7 mouse cellular contexts compared by ENCODE assay signal in genomic region chr7:142060185-142060930, GRCm38 (mm10). TPM values are rescaled to one million over a fixed set of nuclear protein-coding genes. Genes with fewer than 3 reads are reported as not detected.
DNase-seq lines count a peak whose midpoint lies in the region; ATAC-seq lines count a peak whose summit lies in the region.

No protein-coding gene starts in this region.

- peak overlapping the region; percentile 79 for H3K4me3 ChIP-seq in lung, embryonic 15.5 days
- peak overlapping the region; percentile 97 for H3K4me3 ChIP-seq in forebrain, embryonic 14.5 days (ENCODE audit: low read depth, low read length)
- H3K4me3 ChIP-seq in liver, embryonic 11.5 days (ENCODE audit: low read depth, low read length) = peak overlapping the region; percentile 87
- peak overlapping the region; percentile 94 for H3K4me3 ChIP-seq in neural tube, embryonic 14.5 days (ENCODE audit: low read depth, low read length)

- ATAC-seq in lung, embryonic 15.5 days (ENCODE audit: borderline replicate concordance, extremely low read depth, low FRiP score, low TSS enrichment) = peak; percentile 43
- peak; percentile 38; the same call in 1 of the 2 replicates for ATAC-seq in forebrain, embryonic 14.5 days
- ATAC-seq in liver, embryonic 11.5 days (replicated peaks; ENCODE audit: low FRiP score) = peak; percentile 33
- peak; percentile 52 for ATAC-seq in neural tube, embryonic 14.5 days (ENCODE audit: low read depth)

- under 1% methylated on average over 66 of the region's 66 CpGs for WGBS in lung, embryonic 15.5 days
- 1% methylated on average over 61 of the region's 66 CpGs for WGBS in forebrain, embryonic 14.5 days
- under 1% methylated on average over 66 of the region's 66 CpGs for WGBS in liver, embryonic 11.5 days
- WGBS in neural tube, embryonic 14.5 days = 1% methylated on average over 63 of the region's 66 CpGs

- no peak for DNase-seq in lung, postnatal 25 days (ENCODE audit: low spot score)
- DNase-seq in ZHBTc4 (ENCODE audit: low read depth, low spot score) = peak; percentile 37
- DNase-seq in forebrain, embryonic 14.5 days (ENCODE audit: low spot score) = no peak
- DNase-seq in liver, embryonic 11.5 days (ENCODE audit: low spot score) = no peak
- no peak for DNase-seq in cerebellum, adult 18-20 months

- no peaks in the 10 kb centered on the region; the same call in 1 of the 2 replicates for H3K27me3 ChIP-seq in lung, embryonic 15.5 days
- H3K27me3 ChIP-seq in forebrain, embryonic 14.5 days (replicated peaks; ENCODE audit: control insufficient read depth, insufficient read depth, low read length) = no peaks in the 10 kb centered on the region
- no peaks in the 10 kb centered on the region for H3K27me3 ChIP-seq in liver, embryonic 11.5 days (replicated peaks; ENCODE audit: control insufficient read depth, insufficient read depth, low read length)
- no peaks in the 10 kb centered on the region for H3K27me3 ChIP-seq in neural tube, embryonic 14.5 days (ENCODE audit: control insufficient read depth, insufficient read depth, low read length)

- H3K4me1 ChIP-seq in lung, embryonic 15.5 days = peaks cover 23% of the 10 kb centered on the region
- H3K4me1 ChIP-seq in forebrain, embryonic 14.5 days (ENCODE audit: control insufficient read depth, insufficient read depth, low read length) = peaks cover 13% of the 10 kb centered on the region
- peaks cover 21% of the 10 kb centered on the region for H3K4me1 ChIP-seq in liver, embryonic 11.5 days (replicated peaks; ENCODE audit: control insufficient read depth, insufficient read depth, low read length)
- peaks cover 14% of the 10 kb centered on the region for H3K4me1 ChIP-seq in neural tube, embryonic 14.5 days (ENCODE audit: control insufficient read depth, insufficient read depth, low read length)

- no peaks in the 10 kb centered on the region for H3K9me3 ChIP-seq in lung, embryonic 15.5 days
- no peaks in the 10 kb centered on the region for H3K9me3 ChIP-seq in forebrain, embryonic 14.5 days (replicated peaks; ENCODE audit: control insufficient read depth, low read length)
- H3K9me3 ChIP-seq in liver, embryonic 11.5 days (ENCODE audit: control insufficient read depth, low read length) = no peaks in the 10 kb centered on the region
- H3K9me3 ChIP-seq in neural tube, embryonic 14.5 days (ENCODE audit: control insufficient read depth, low read length) = no peaks in the 10 kb centered on the region

- peak overlapping the region; percentile 92 for H3K9ac ChIP-seq in lung, embryonic 15.5 days
- H3K9ac ChIP-seq in forebrain, embryonic 14.5 days (ENCODE audit: low read length) = peak overlapping the region; percentile 87
- peak overlapping the region; percentile 90 for H3K9ac ChIP-seq in liver, embryonic 11.5 days (ENCODE audit: low read depth, low read length)
- peak overlapping the region; percentile 86 for H3K9ac ChIP-seq in neural tube, embryonic 14.5 days (replicated peaks; ENCODE audit: low read depth, low read length)

- 0 out of 2 replicates have a peak, but pooled peaks cover 5% of the 10 kb centered on the region for H3K36me3 ChIP-seq in lung, embryonic 15.5 days
- H3K36me3 ChIP-seq in forebrain, embryonic 14.5 days (ENCODE audit: control insufficient read depth, insufficient read depth, low read length) = peaks cover under 1% of the 10 kb centered on the region; the same call in 1 of the 2 replicates
- peaks cover 2% of the 10 kb centered on the region; the same call in 1 of the 2 replicates for H3K36me3 ChIP-seq in liver, embryonic 11.5 days (ENCODE audit: control insufficient read depth, insufficient read depth, low read length)
- H3K36me3 ChIP-seq in neural tube, embryonic 14.5 days (ENCODE audit: control insufficient read depth, insufficient read depth, low read length) = no peaks in the 10 kb centered on the region

- H3K27ac ChIP-seq in lung, embryonic 15.5 days = peak overlapping the region; percentile 70
- peak overlapping the region; percentile 48; the same call in 1 of the 2 replicates for H3K27ac ChIP-seq in forebrain, embryonic 14.5 days (ENCODE audit: low read depth, low read length)
- peak overlapping the region; percentile 65 for H3K27ac ChIP-seq in liver, embryonic 11.5 days (ENCODE audit: low read depth, low read length)
- peak overlapping the region; percentile 63 for H3K27ac ChIP-seq in neural tube, embryonic 14.5 days (ENCODE audit: low read depth, low read length)

- H3K4me2 ChIP-seq in lung, embryonic 15.5 days = peak overlapping the region; percentile 76
- peak overlapping the region; percentile 96 for H3K4me2 ChIP-seq in forebrain, embryonic 14.5 days (ENCODE audit: low read length)
- peak overlapping the region; percentile 90 for H3K4me2 ChIP-seq in liver, embryonic 11.5 days
- H3K4me2 ChIP-seq in neural tube, embryonic 14.5 days (ENCODE audit: low read depth, low read length) = peak overlapping the region; percentile 96

RNA-seq across cellular contexts. Expression of gene Mob2, which starts 0.5 kb away (rescaled TPM):
- polyA plus RNA-seq in lung, embryonic 15.5 days (2015; fragmentation: Nextera tagmentation; extraction: Ambion mirVana) = 74.7 and 80.1 TPM in 2 replicates
- 53.6 and 57.9 TPM in 2 replicates for polyA plus RNA-seq in forebrain, embryonic 14.5 days (2014; fragmentation: Nextera tagmentation; extraction: Ambion mirVana)
- 63.1 and 67.1 TPM in 2 replicates for polyA plus RNA-seq in liver, embryonic 11.5 days (2014; fragmentation: Nextera tagmentation; extraction: Ambion mirVana)
- polyA plus RNA-seq in neural tube, embryonic 14.5 days (2014; fragmentation: Nextera tagmentation; extraction: Ambion mirVana) = 50.5 and 53.5 TPM in 2 replicates

RNA-seq across cellular contexts. Expression of gene Dusp8, which starts 35.3 kb away (rescaled TPM):
- 2.5 and 2.7 TPM in 2 replicates for polyA plus RNA-seq in lung, embryonic 15.5 days (2015; fragmentation: Nextera tagmentation; extraction: Ambion mirVana)
- 58.0 and 84.8 TPM in 2 replicates for polyA plus RNA-seq in forebrain, embryonic 14.5 days (2014; fragmentation: Nextera tagmentation; extraction: Ambion mirVana)
- polyA plus RNA-seq in liver, embryonic 11.5 days (2014; fragmentation: Nextera tagmentation; extraction: Ambion mirVana) = 2.5 and 2.6 TPM in 2 replicates
- polyA plus RNA-seq in neural tube, embryonic 14.5 days (2014; fragmentation: Nextera tagmentation; extraction: Ambion mirVana) = 136 and 141 TPM in 2 replicates

Comparison
In these comparisons a context has a peak if more than half of its experiments do, and no peak if none do; other contexts are left out.
1. RNA of gene Dusp8, which starts 35.3 kb away (polyA plus RNA-seq): 136 to 141 TPM in neural tube, embryonic 14.5 days and 58.0 to 84.8 TPM in forebrain, embryonic 14.5 days; 2.5 to 2.7 TPM in lung, embryonic 15.5 days and 2.5 to 2.6 TPM in liver, embryonic 11.5 days; every median in the first group is over 10 times any median in the second.
2. Peak in every context shown above with its lines, with median percentiles within 50 percentile points of each other: ATAC-seq, H3K27ac ChIP-seq, H3K4me2 ChIP-seq, H3K4me3 ChIP-seq and H3K9ac ChIP-seq.